Mouse (Mus musculus): ENCODE results near the gene Irf8.
"Not testable (repeated sequence)": the region's sequence is repeated elsewhere in the genome, so short reads cannot be mapped to it uniquely, and the experiment has no call there.

Gene Irf8

DNA sequence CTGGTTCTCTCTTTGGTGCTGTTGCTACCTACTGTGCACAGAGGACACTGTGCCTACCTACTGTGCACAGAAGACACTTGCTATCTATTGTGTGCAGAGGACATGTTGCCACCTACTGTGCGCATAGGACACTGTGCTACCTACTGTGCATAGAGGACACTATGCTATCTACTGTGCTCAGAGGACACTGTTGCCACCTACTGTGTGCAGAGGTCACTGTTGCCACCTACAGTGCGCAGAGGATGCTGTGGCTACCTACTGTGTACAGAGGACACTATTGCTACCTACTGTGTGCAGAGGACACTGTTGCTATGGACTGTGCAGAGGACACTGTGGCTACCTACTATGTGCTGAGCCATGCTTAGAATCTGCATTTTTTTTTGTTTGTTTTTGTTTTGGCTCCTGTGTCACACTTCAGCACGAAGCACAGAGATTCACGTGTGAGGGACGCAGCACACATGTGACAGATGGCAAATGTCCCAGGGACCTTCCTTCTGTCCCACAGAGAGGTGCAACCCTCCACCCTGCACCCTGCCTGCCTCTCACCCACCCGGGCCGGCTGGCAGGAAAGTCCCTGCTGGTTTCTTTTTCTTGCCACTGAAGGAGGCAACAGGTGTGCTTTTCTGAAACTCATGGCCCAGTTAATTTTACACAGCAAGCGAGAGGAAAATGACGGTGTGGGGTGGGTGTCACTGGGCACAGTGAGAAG, 61.0 kb downstream of the Irf8 start:
- peak; percentile 70 to 84 for DNase-seq (ENCODE audit: low spot score in 2 of 2)

DNA sequence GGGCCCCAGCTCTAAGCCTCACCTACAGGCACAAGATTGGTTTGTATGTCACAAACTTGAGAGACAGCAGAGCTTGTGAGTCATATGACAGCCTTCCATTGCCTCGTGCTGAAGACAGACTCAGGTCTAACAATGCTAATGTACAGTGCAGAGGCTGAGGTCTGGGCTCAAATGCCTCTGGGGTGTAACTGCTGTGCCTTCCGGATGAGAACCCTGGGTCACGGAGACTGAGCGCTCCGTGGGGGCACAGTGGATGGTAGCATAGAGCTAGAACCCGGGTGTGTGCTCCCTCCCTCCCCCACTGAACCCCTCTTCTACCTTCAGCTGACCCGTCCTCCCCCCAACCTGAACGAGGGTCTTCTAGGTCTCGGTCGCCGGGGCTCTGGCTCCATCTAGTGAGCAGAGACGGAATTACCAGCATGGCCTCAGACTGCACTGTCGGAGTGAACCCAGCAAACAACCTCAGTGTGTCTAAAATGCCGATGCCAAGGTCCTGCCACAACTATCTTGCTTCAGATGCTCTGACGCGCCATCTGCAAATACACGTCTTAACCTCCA, 64.2 kb downstream of the Irf8 start:
- DNase-seq (ENCODE audit: low spot score in 2 of 2) = peak; percentile 60 to 65

DNA sequence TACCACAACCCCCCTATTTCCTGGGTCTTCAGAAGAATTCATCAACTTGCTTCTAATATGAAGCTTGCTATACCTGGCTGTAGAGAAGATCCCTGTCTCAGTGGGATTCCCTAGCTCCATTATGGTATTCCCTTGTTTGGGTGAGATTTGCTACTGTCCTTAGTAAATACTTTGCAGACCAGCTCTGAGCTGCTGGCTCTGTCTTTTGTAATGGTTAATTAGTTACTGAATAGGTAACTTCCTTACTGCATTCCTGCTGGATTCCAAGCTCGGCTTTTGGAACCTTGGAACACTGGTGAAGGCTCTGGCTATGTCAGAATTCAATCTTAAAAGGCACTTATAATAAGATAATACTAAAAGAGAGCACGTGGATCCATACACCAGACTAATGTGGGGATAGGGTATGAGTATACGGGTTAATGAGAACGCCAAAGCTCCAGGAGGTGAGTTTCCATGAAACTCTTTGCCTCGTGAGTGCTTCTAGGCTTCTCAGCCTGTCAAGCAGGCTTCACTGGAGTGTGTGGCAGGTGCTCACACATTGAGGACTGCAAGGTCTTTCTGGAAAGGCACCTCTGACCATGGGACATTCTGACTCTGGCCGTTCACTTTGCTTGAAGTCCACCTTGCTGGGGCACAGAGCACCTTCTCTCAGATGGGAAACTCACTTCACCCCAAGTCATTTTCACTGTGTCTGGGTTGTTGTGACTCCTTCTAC, 67.7 kb downstream of the Irf8 start:
- not testable (repeated sequence) for DNase-seq (ENCODE audit: low spot score in 2 of 2)

DNA sequence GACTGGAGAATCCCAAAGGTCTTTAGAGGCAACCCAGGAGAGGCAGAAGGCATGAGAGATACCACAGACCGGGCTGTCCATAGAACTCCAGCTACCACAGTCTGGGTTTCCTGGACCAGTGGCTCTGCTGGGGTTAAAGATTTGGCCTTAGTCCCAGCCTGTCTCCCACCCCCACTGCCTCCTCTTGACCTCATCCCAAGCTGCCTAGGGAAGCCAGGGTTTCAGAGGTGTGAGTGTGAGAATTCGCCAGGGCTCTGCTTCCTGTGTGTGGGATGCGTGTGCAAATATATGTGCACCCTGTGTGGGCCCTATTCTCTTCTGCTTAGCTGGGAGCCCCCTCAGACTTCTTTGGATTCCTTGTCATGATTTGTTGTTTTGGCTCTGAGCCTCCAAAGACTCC, 68.6 kb downstream of the Irf8 start:
- DNase-seq (ENCODE audit: low spot score in 2 of 2) = no peak
